Mouse (Mus musculus): ENCODE data around the gene Dbn1. TPM values are rescaled to one million over a fixed set of nuclear protein-coding genes. Genes with fewer than 3 reads are reported as not detected.

Gene Dbn1
- polyA plus RNA-seq, 1 experiment = 20.6 TPM

DNA sequence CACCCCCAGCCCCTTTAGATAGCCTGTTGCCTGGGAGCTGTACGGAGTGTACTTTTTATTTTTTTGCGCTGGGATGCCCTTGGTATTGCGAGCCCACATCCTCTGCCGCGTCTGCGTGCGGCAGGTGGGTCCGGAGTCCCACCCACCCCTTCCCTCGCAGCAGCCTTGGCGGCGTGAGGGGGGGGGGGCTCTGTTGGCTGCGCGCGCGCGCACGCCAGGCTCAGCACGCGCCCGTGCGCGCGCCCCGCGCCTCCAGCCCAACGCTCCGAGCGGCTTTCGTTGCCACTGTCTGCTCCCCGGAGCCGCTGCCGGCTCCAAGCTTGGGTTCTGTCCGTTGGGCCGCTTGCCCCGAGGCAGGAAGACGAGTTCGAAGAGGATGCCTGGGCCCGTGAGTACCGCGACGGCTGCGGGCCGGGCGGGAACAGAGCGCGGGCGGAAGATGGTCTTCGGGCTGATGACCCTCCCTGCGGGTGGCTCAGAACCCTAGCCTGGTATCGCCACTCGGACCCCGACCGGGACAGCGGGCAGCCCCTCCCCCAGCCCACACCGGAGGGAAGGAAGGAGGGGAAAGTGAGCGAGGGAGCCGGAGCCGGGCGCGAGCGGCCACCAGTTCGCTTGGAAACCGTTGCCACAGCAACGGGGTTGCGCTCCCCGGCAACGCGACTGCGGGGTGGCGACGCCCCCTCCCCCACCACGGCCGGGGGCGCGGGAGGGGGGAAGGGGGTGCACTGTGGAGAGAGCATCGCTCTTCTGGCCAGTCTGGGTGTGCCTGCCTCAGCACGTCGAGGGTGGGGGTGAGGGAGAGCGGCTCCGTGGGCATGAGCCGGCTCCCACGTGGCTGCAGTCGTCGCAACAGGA, 23.7 kb downstream of the Dbn1 start, which contains the start of gene Prr7:
Prr7 (plus strand) TSS at position 241 of the 858 bp plus-strand sequence.
- peak within 1 kb of the TSS; percentile 55 for H3K4me3 ChIP-seq (replicated peaks; ENCODE audit: extremely low read depth, low read depth, low read length)
- no peak for TF ChIP-seq CTCF (IDR thresholded peaks at IDR 0.05; ENCODE audit: insufficient read depth, low read length)
- no peak for TF ChIP-seq POLR2A (IDR thresholded peaks at IDR 0.05; ENCODE audit: borderline replicate concordance, extremely low read depth, low read depth, low read length)
- under 1% methylated on average over 80 of the region's 84 CpGs for WGBS
- H3K4me1 ChIP-seq (ENCODE audit: control insufficient read depth, insufficient read depth, low read length) = peaks cover 4% of the 10 kb centered on the region
- DNase-seq = no peak

DNA sequence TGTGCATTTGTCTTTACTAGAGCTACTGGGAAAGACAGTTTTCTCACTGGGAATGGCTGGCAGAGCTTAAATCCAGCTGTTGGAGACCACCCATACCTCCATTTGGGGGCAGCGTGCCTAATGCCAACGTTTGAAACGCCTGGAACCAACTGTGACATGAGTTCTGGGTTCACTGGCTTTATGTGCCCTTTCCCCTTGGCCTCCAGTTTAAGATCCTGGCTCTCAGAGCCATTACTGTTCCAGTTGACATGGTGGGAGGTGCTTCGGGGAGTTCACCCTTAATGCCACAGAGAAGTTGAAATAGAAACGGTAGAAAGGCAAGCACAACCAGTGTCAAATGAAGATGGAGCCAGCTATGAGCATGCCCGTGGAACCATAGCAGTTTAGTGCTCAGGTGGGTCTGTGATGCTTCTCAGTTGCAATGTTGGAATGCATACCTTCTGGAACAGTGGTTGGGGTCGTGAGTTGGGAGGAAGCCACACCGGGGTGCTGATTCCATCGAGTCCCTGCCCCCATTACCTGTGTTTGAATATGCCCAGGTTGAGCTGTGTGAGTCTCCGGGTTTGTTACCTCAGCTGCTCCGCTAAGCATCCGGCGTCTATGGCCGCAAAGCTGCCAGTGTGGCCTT, 24.4 kb downstream of the Dbn1 start:
- Histone ChIP-seq H3K4me1 (ENCODE audit: control insufficient read depth, insufficient read depth, low read length) (peaks cover 4% of the 10 kb centered on the region), H3K4me3 (replicated peaks; ENCODE audit: extremely low read depth, low read depth, low read length) (no peak overlapping the region)
- TF ChIP-seq POLR2A (IDR thresholded peaks at IDR 0.05; ENCODE audit: borderline replicate concordance, extremely low read depth, low read depth, low read length) (no peak), CTCF (IDR thresholded peaks at IDR 0.05; ENCODE audit: insufficient read depth, low read length) (no peak)
- 16% methylated on average over 14 of the region's 14 CpGs for WGBS
- no peak for DNase-seq

DNA sequence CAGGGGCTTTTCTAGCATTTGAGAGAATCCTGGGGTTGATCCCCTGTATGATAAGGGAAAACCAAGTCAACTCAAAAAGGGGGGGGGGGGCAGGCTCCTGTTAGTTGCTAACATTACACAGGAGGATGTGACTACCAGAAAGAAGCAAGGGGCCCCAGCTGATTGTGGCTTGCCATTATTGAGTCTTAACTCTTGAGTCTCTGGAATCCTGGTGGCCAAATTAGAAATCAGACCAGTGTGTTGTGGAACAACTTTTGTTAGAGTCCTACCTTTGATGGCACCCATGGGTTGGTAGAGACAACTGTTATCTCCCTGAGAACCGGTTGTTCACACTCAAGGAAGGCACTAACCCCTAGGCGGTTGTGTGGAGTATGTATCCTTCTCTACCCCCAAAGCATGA, 24.9 kb downstream of the Dbn1 start:
- DNase-seq = no peak
- WGBS = 71% methylated on average over 2 of the region's 2 CpGs
- H3K4me1 ChIP-seq (ENCODE audit: control insufficient read depth, insufficient read depth, low read length) = peaks cover 4% of the 10 kb centered on the region
- no peak overlapping the region for H3K4me3 ChIP-seq (replicated peaks; ENCODE audit: extremely low read depth, low read depth, low read length)
- TF ChIP-seq CTCF (IDR thresholded peaks at IDR 0.05; ENCODE audit: insufficient read depth, low read length) (no peak), POLR2A (IDR thresholded peaks at IDR 0.05; ENCODE audit: borderline replicate concordance, extremely low read depth, low read depth, low read length) (no peak)

DNA sequence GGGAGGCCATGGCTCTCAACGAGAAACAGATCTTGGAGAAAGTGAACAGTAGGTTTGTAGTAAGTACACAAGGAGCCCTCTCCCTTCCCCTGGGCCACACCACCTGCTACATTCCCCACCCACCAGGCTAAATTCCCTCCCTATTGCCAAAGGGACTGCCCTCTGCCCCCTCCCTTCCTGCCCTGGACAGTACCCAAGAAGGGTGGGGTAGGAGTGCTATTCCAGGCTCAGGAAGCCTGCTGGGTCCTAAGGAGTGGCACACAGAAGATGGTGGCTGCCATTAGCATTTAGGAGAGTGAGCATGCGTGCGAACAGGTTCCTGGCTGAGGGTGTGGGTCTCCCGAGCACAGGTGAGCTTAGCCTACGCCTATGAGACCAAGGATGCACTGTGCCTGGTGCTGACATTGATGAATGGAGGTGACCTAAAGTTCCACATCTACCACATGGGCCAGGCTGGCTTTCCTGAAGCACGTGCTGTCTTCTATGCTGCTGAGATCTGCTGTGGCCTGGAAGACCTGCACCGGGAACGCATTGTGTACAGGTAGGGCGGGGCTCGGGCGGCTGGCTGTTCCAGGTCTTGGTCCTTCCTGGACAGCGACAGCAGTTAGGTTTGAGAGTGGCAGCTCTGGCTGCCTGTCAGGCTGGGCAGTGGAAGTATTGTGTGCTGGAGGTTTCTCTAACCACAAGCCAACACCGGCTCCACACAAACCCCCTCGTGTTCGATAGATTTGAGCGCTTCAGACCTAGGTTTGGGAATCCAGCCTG, 35.9 kb downstream of the Dbn1 start:
- peaks cover 17% of the 10 kb centered on the region for H3K4me1 ChIP-seq (ENCODE audit: control insufficient read depth, insufficient read depth, low read length)
- TF ChIP-seq CTCF (IDR thresholded peaks at IDR 0.05; ENCODE audit: insufficient read depth, low read length) = no peak
- no peak for TF ChIP-seq POLR2A (IDR thresholded peaks at IDR 0.05; ENCODE audit: borderline replicate concordance, extremely low read depth, low read depth, low read length)
- DNase-seq = peak; percentile 48
- 79% methylated on average over 16 of the region's 16 CpGs for WGBS
- no peak overlapping the region for H3K4me3 ChIP-seq (replicated peaks; ENCODE audit: extremely low read depth, low read depth, low read length)

DNA sequence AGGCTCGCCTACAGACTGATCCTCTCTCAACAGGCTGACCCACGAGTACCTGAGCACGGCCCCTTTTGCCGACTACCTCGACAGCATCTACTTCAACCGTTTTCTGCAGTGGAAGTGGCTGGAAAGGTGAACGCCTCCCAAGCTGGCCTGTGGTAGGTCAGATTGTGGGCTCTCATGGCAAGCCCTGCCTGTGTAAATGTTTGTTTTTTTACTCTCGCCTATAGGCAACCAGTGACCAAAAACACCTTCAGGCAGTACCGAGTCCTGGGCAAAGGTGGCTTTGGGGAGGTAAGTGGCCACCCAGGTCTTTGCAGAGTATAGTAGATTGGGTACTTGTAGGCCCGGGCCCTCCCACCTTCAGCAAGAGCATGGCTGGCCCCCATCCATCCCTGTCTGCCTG, 36.6 kb downstream of the Dbn1 start:
- 87% methylated on average over 10 of the region's 10 CpGs for WGBS
- H3K4me1 ChIP-seq (ENCODE audit: control insufficient read depth, insufficient read depth, low read length) = peaks cover 23% of the 10 kb centered on the region
- no peak for TF ChIP-seq CTCF (IDR thresholded peaks at IDR 0.05; ENCODE audit: insufficient read depth, low read length)
- no peak for TF ChIP-seq POLR2A (IDR thresholded peaks at IDR 0.05; ENCODE audit: borderline replicate concordance, extremely low read depth, low read depth, low read length)
- no peak overlapping the region for H3K4me3 ChIP-seq (replicated peaks; ENCODE audit: extremely low read depth, low read depth, low read length)
- no peak for DNase-seq

DNA sequence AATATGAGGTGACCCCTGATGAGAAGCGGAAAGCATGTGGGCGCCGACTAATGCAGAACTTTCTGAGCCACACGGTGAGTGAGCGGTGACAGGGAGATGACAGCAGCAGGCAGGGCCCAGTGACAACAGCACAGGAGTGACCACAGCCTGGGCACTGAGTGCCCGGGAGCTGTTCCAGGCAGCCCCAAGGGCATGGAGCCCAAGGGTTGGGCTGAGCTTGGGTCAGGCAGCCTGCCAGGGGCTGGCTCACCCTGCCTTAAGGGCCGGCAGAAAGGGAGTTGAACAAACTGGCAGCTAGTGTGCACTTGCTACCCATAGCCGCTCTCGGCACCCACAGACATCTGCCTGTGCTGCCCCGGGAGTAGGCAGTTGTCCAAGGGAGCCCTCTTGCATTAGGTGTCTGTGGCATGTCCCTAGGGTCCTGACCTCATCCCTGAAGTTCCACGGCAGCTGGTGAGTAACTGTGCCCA, 37.4 kb downstream of the Dbn1 start:
- peak; percentile 45 for DNase-seq
- TF ChIP-seq POLR2A (IDR thresholded peaks at IDR 0.05; ENCODE audit: borderline replicate concordance, extremely low read depth, low read depth, low read length) (no peak), CTCF (IDR thresholded peaks at IDR 0.05; ENCODE audit: insufficient read depth, low read length) (no peak)
- WGBS = 57% methylated on average over 11 of the region's 11 CpGs
- H3K4me3 ChIP-seq (replicated peaks; ENCODE audit: extremely low read depth, low read depth, low read length) = no peak overlapping the region
- peaks cover 26% of the 10 kb centered on the region for H3K4me1 ChIP-seq (ENCODE audit: control insufficient read depth, insufficient read depth, low read length)

DNA sequence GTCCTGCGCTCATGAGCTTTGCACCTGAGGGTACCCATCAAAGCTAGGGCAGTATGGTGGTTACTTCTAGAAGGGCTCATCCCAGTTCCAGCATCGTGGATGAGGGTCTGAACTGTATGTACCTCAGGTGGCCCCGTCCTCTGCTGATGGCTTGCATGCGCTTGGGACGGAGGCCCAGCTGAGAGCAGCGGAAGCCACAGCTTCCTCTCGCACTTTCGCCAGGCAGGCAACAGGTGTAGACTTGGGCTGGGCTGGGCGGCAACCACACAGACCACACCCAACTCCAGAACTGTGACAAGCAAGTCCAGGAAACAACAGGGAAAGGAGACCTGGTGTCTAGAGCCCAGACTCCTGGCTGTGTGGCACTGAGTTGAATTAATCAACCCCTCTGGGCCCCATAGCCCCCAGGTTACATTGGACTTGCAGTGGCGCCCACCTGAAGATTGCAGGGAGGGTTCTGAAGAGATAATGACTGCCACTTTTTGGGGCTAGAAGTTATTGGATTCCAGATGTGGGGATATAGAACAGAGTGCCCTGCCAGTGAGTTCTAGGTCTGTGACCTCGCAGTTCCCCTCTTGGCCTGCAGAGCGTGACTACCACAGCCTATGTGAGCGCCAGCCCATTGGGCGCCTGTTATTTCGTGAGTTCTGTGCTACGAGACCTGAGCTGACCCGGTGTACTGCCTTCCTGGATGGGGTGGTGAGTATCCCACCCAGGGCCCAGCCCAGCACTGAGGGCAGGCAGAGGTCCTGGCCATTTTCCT, 38.1 kb downstream of the Dbn1 start:
- Histone ChIP-seq H3K4me3 (replicated peaks; ENCODE audit: extremely low read depth, low read depth, low read length) (no peak overlapping the region), H3K4me1 (ENCODE audit: control insufficient read depth, insufficient read depth, low read length) (peaks cover 26% of the 10 kb centered on the region)
- TF ChIP-seq POLR2A (IDR thresholded peaks at IDR 0.05; ENCODE audit: borderline replicate concordance, extremely low read depth, low read depth, low read length) (no peak), CTCF (IDR thresholded peaks at IDR 0.05; ENCODE audit: insufficient read depth, low read length) (0 out of 2 replicates have a peak, but pooled peaks have one; percentile 6)
- no peak for DNase-seq
- 79% methylated on average over 17 of the region's 17 CpGs for WGBS

DNA sequence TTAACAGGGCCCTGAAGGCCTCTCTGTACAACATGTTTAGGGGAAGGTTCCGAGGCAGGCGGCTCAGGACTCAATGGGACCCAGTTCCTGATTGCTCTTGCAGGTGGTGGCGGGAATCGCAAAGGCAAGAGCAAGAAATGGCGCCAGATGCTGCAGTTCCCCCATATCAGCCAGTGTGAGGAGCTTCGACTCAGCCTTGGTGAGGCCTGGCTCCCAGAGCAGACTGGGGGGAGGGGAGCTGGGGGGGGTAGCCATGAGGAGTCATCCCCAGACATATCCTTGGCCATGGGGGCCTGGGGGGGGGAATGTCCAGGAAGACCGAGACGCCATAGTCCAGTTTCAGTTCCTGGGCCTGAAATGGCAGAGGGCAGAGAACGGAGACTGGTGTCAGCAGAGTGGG, 38.7 kb downstream of the Dbn1 start:
- no peak for DNase-seq
- TF ChIP-seq CTCF (IDR thresholded peaks at IDR 0.05; ENCODE audit: insufficient read depth, low read length) (no peak), POLR2A (IDR thresholded peaks at IDR 0.05; ENCODE audit: borderline replicate concordance, extremely low read depth, low read depth, low read length) (no peak)

More for the DNA sequence above, 38.7 kb downstream of the Dbn1 start:
- Histone ChIP-seq H3K4me3 (replicated peaks; ENCODE audit: extremely low read depth, low read depth, low read length) (no peak overlapping the region), H3K4me1 (ENCODE audit: control insufficient read depth, insufficient read depth, low read length) (peaks cover 26% of the 10 kb centered on the region)
- 81% methylated on average over 9 of the region's 9 CpGs for whole genome bisulfite sequencing

All from lung, adult 2 months (tissue).